Mouse (Mus musculus) E14TG2a.4 (cell line): ENCODE results near the gene Sos2.

Experiments
- H3K27me3 ChIP-seq: 2 replicates; pipeline ENCODE4 v1.6.1; 2014; ENCODE audit warnings: low read length, control low read depth; ENCODE audit not compliant: insufficient read depth
- H3K36me3 ChIP-seq: 2 replicates; pipeline ENCODE4 v1.6.1; 2014; ENCODE audit warnings: low read length, control low read depth; ENCODE audit not compliant: insufficient read depth
- H3K4me1 ChIP-seq: replicated peaks from 2 replicates; pipeline ENCODE4 v1.6.1; 2014; ENCODE audit warnings: low read depth, low read length, control low read depth
- H3K4me3 ChIP-seq: replicated peaks from 2 replicates; pipeline ENCODE4 v1.5.1; 2014; ENCODE audit warnings: mild to moderate bottlenecking, low read length
- H3K9me3 ChIP-seq: 2 replicates; pipeline ENCODE4 v1.6.1; 2014; ENCODE audit warnings: low read length, control low read depth
- CTCF ChIP-seq: conservative IDR thresholded peaks from 2 replicates; pipeline ENCODE4 v1.5.1; 2014; ENCODE audit warnings: low read length
- NANOG ChIP-seq: IDR thresholded peaks from 2 replicates; pipeline ENCODE4 v1.6.1; 2014; ENCODE audit warnings: borderline replicate concordance, low read length, mixed read lengths
- POU5F1 ChIP-seq: IDR thresholded peaks from 2 replicates; pipeline ENCODE4 v1.6.1; 2014; ENCODE audit warnings: low read length, borderline replicate concordance

Sos2 gene

DNA sequence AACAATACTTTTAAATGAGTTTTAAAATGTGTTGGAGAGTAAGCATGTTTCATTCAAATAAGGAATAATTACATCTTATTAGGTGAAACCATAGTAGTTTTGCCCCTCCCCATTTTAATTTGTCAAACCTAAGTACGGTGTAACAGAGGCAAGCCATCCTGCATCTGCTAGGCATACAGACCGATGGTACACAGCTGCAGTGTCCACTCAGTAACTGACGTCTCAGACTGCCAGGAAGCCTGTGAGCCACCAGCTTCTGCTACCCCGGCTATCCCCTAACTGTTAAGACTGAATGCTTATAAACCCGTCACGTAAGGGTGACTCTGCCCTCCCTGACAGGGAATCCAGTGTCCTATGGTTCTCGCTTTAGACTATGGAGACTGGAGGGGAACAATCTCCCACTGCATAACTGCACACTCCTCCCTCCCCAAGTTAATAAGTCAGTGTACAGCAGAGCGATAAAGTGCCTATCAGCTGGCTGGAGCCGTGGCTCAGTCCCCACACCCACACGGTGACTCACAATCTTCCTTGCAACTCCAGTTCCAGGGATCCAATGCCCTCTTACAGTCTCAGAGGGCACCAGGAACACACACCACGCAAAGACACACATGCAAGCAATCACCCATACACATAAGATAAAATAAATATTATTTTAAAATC lies 23.3 kb upstream of the Sos2 start:
- Histone ChIP-seq H3K9me3 (no peaks in the 10 kb centered on the region), H3K4me1 (peaks cover 7% of the 10 kb centered on the region; the same call in 1 of the 2 replicates), H3K27me3 (no peaks in the 10 kb centered on the region), H3K4me3 (no peak overlapping the region), H3K36me3 (peaks cover 59% of the 10 kb centered on the region)
- TF ChIP-seq POU5F1, result no peak

DNA sequence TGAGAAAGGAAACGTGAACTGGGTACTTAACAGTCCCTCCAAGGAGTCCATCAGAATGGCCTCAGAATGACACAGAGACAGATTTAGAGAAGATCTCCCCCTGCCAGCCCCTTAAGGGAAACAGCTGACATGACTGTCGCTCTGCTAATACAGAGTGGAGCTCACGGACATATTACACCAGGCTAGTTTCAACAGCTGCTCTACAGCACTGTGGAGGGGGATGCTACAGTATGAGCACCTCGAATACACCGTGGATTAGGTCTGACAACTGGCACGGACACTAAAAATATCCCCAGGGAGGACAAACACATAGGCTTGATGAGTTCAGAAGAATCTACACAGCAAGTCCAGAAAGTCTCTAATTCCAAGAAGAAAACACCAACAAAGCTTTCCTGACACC lies 16.7 kb upstream of the Sos2 start:
- Histone ChIP-seq H3K36me3 (peaks cover 55% of the 10 kb centered on the region), H3K27me3 (no peaks in the 10 kb centered on the region), H3K4me1 (peaks cover 27% of the 10 kb centered on the region), H3K4me3 (no peak overlapping the region), H3K9me3 (no peaks in the 10 kb centered on the region)
- TF ChIP-seq POU5F1 (no peak), NANOG (no peak), CTCF (no peak)

DNA sequence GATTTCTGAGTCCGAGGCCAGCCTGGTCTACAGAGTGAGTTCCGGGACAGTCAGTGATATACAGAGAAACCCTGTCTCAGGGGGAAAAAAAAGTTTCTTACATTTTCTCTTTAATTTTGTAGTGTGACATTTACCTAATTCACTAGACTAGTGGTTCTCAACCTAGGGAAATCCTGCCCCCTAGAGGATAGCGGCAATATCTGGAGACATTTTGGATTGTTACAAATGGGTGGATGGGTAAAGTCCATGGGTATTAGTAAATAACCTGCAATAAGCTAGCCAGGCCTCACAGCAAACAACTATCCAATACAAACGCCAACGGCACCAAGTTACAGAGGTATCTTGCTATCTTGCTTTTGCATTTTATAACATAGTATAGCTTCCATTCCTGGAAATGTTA lies 15.1 kb upstream of the Sos2 start:
- H3K4me3 ChIP-seq, result no peak overlapping the region
- H3K9me3 ChIP-seq, result no peaks in the 10 kb centered on the region

DNA sequence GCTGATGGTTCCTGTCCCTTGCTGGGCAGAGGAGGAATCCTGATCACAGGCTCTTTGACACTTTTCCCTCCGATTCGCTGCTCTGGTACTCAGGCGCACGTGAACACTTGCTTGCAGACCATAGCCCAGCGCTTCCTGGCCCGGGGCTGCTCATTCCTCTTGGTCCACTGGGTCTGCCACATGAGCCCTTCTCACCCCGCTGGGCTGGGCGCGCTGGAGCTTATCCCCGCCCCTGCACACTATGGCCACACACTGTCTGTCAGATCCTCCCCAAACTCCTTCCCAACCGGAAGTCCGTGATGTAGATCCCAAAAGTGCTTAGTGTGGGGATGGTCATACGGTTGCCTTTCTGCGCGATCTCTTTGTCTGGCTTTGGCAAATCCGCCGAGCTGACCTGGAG lies 11.8 kb upstream of the Sos2 start:
- Histone ChIP-seq H3K9me3 (no peaks in the 10 kb centered on the region), H3K4me3 (peak overlapping the region; percentile 72), H3K27me3 (no peaks in the 10 kb centered on the region), H3K36me3 (peaks cover 29% of the 10 kb centered on the region), H3K4me1 (peaks cover 16% of the 10 kb centered on the region)
- no peak for TF ChIP-seq POU5F1
- TF ChIP-seq NANOG, result no peak
- no peak for TF ChIP-seq CTCF

More for the DNA sequence above, 15.1 kb upstream of the Sos2 start:
- Histone ChIP-seq H3K4me1 (peaks cover 24% of the 10 kb centered on the region), H3K27me3 (no peaks in the 10 kb centered on the region), H3K36me3 (peaks cover 54% of the 10 kb centered on the region)
- TF ChIP-seq CTCF (peak; percentile 70), POU5F1 (no peak)

DNA sequence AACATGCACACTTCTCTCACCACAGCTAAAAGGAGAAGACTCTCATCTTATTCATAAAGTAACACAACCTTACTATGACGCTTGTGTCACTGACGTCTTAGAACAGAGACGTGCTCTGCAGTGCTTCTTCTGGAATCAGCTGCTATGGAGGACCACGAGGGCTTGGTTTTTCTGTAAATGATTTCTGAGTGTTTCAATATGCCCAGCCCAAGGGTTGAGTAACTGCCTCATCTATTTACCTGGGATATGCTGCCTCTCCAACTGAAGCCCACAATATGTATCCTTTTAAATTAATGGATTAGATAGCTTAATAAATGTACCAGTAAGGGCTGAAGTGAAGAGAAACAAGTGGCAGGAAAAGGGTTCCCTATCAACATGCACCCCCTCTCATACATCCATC lies 9.1 kb upstream of the Sos2 start:
- peaks cover 21% of the 10 kb centered on the region for H3K36me3 ChIP-seq
- peaks cover 16% of the 10 kb centered on the region for H3K4me1 ChIP-seq
- no peaks in the 10 kb centered on the region for H3K27me3 ChIP-seq
- H3K9me3 ChIP-seq, result no peaks in the 10 kb centered on the region
- no peak overlapping the region for H3K4me3 ChIP-seq
- TF ChIP-seq POU5F1 (no peak), CTCF (no peak), NANOG (no peak)

DNA sequence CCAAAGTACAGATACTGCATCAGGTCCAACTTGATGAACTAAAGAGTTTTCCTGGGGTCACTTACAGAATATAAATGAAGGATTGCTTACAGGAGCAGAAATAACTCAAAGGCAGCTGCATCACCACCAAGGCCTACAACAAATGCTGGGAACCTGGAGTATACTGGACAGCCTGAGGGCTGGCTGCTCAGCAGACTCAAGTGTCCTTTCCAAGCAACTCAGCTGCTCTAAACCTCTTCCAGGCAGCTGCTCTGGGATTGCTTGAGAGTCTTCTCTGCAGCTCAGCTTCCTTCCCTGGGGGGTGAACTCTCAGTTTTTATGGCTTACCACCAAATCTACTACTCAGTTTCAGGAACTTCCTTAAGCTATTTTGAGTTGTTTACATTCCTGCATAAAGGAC lies 7.4 kb upstream of the Sos2 start:
- Histone ChIP-seq H3K9me3 (no peaks in the 10 kb centered on the region), H3K36me3 (peaks cover 12% of the 10 kb centered on the region), H3K4me3 (no peak overlapping the region), H3K4me1 (peaks cover 8% of the 10 kb centered on the region), H3K27me3 (0 out of 2 replicates have a peak, but pooled peaks cover 5% of the 10 kb centered on the region)
- TF ChIP-seq CTCF, result no peak
- no peak for TF ChIP-seq POU5F1
- TF ChIP-seq NANOG, result no peak

DNA sequence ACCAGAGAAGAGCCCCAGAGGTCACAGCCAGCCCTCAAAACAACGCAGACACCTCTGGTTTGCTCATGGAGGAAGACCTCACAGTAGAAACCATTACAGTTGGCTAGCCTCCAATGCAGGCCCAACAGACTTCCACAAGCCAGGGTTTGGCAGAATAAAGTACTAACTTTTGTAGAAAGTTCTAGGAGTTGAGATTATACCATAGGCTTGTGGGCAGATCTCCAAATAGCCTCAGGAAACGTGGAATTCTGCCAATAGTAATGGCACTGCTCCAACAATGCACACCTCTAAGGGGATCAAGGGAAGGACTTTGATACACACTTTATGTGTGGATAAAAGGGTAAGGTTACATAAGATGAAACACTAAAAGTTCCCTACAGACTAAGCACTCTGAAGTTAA lies 6.7 kb upstream of the Sos2 start:
- peaks cover under 1% of the 10 kb centered on the region for H3K4me1 ChIP-seq
- peaks cover 12% of the 10 kb centered on the region for H3K36me3 ChIP-seq
- no peak for TF ChIP-seq CTCF
- TF ChIP-seq NANOG, result no peak
- no peak for TF ChIP-seq POU5F1

DNA sequence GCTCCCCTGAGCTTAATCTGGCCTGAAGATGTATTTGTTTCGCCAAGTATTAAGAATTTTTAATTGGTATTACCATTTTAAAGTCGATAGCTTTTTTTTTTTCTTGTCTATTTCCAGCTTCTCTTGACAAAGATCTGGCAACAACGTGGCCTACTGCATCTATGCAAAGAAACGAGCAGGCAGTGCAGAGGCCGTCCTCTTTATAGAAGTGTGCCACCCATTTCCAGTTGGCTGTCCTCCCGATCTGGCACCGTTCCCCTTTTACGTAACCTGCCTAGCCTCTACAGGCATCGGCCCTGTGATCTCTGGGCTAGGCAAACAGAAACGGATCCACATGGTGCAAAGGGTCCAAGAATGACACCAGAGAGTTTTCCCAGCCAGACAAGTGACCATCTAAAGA lies 1.9 kb upstream of the Sos2 start:
- H3K9me3 ChIP-seq, result no peaks in the 10 kb centered on the region
- H3K4me1 ChIP-seq, result peaks cover 9% of the 10 kb centered on the region; the same call in 1 of the 2 replicates
- H3K4me3 ChIP-seq, result no peak overlapping the region
- H3K27me3 ChIP-seq, result peaks cover 38% of the 10 kb centered on the region
- no peaks in the 10 kb centered on the region for H3K36me3 ChIP-seq
- TF ChIP-seq POU5F1 (no peak), CTCF (no peak), NANOG (no peak)

More for the DNA sequence above, 6.7 kb upstream of the Sos2 start:
- H3K4me3 ChIP-seq, result no peak overlapping the region
- H3K27me3 ChIP-seq, result peaks cover 8% of the 10 kb centered on the region
- no peaks in the 10 kb centered on the region for H3K9me3 ChIP-seq

DNA sequence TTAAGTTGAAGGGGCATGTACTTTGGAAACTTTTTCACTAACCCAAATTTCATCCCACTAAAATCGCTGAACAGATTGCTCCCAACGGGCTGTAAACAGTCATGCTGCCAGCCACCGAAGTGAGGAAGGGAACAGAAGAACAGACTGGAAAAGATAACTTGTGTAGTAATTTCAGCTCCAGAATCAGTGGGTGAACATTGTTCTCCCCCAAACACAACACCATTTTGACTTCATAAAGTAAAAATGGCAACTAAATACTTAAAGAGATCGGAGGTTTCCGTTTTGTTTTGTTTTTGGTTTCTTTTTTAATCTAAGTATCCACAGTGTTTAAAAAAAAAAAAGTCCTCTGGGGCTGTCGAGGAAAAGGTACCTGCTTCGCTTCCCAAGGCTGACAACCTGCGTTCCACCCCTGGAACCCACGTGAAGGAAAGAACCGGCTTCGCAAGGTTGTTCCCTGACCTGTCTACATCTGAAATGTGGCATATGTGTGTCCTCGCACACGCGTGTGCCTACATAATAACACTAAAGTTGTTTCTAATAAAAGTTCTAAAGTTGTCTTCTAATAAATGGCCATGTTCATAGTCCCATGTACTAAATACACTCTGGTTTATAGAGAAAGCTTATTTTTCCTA lies 1.3 kb upstream of the Sos2 start:
- peaks cover 9% of the 10 kb centered on the region; the same call in 1 of the 2 replicates for H3K4me1 ChIP-seq
- TF ChIP-seq CTCF (no peak), POU5F1 (no peak), NANOG (no peak)
- H3K4me3 ChIP-seq, result no peak overlapping the region
- H3K27me3 ChIP-seq, result peaks cover 38% of the 10 kb centered on the region
- no peaks in the 10 kb centered on the region for H3K36me3 ChIP-seq
- H3K9me3 ChIP-seq, result no peaks in the 10 kb centered on the region
